Mouse (Mus musculus): ENCODE measurements at regions not wholly inside any gene's neighbourhood (a gene's known extent, or its start where the extent isn't known, plus 50 kb on each side); places are given as distances from the start of the nearest gene placed in this dataset.

DNA sequence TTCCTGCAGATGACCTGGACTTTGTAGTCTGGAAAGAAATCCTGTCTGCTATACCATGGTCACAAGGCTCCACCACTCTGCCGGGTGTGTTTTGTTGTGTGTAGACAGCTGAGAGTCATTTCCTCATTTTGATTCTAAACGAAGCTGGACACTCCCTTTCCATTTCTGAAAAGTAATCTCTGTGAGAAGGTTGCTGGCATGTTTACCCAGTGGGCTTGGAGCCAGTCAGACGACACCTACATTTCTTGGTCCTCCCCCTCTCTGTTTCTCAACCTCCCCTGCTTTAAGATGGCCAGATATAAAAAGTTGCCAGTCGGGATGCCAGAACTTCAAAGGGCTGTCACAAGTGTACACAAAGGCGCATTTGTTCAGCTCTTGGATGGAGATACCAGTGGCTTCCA is 100.8 kb upstream of the Agr3 start:
- Histone ChIP-seq H3K27ac (ENCODE audit: low read depth, low read length) (no peak overlapping the region), H3K4me1 (ENCODE audit: control insufficient read depth, insufficient read depth, low read length) (no peaks in the 10 kb centered on the region), H3K4me2 (ENCODE audit: low read length) (no peak overlapping the region), H3K9me3 (replicated peaks; ENCODE audit: control insufficient read depth, low read length) (no peaks in the 10 kb centered on the region), H3K4me3 (ENCODE audit: low read depth, low read length) (no peak overlapping the region), H3K27me3 (replicated peaks; ENCODE audit: control insufficient read depth, insufficient read depth, low read length) (no peaks in the 10 kb centered on the region), H3K9ac (ENCODE audit: low read length) (no peak overlapping the region), H3K36me3 (ENCODE audit: control insufficient read depth, insufficient read depth, low read length) (no peaks in the 10 kb centered on the region)
- DNase-seq (ENCODE audit: low spot score): peak; percentile 44
- 36% methylated on average over 5 of the region's 5 CpGs for WGBS
- peak; percentile 44; the same call in 1 of the 2 replicates for ATAC-seq

DNA sequence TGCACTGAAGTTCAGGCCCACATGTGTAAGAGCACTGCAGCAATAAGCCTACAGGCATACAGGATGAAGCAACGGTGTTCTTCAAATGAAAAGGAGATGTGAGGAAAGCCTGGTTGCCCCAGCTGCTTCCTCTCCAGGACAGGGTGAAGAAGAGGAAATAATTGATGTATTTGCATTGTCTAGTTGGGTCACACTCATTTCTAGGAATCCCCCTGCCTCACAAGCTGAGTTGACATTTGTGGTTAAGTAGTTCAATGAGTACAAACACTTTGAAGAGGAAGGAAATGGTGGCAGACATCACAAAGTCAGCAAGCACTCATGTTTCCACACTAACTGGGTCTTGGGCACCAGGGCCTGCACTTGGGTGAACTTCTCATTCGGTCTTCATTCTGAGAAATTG is 126.2 kb upstream of the Agr3 start:
- 87% methylated on average over 2 of the region's 2 CpGs for WGBS
- Histone ChIP-seq H3K4me2 (ENCODE audit: low read length) (no peak overlapping the region), H3K4me1 (ENCODE audit: control insufficient read depth, insufficient read depth, low read length) (no peaks in the 10 kb centered on the region), H3K9me3 (replicated peaks; ENCODE audit: control insufficient read depth, low read length) (no peaks in the 10 kb centered on the region), H3K9ac (ENCODE audit: low read length) (no peak overlapping the region), H3K36me3 (ENCODE audit: control insufficient read depth, insufficient read depth, low read length) (no peaks in the 10 kb centered on the region), H3K27ac (ENCODE audit: low read depth, low read length) (no peak overlapping the region), H3K4me3 (ENCODE audit: low read depth, low read length) (no peak overlapping the region), H3K27me3 (replicated peaks; ENCODE audit: control insufficient read depth, insufficient read depth, low read length) (no peaks in the 10 kb centered on the region)
- no peak for DNase-seq (ENCODE audit: low spot score)
- ATAC-seq: no peak

DNA sequence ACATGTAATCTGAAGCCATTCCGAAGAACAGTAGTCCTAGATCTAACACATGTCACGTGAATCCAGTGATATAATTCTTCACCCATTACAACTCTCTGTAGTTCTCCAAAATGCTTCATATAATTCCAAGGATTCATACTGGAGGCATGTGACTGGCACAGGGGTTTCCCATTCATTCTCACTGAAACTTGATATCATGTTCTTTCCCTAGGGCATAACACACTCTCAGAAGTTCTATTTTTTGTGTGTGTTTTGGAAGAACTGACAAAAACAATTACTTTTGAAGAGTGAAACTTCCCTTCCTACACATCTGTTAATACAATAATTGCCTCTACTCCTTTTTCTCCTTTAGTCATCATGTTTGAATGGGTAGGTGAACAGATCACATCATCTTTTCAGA is 150.0 kb upstream of the Agr3 start:
- Histone ChIP-seq H3K36me3 (ENCODE audit: control insufficient read depth, insufficient read depth, low read length) (no peaks in the 10 kb centered on the region), H3K9me3 (replicated peaks; ENCODE audit: control insufficient read depth, low read length) (no peaks in the 10 kb centered on the region), H3K27ac (ENCODE audit: low read depth, low read length) (no peak overlapping the region), H3K4me1 (ENCODE audit: control insufficient read depth, insufficient read depth, low read length) (no peaks in the 10 kb centered on the region), H3K27me3 (replicated peaks; ENCODE audit: control insufficient read depth, insufficient read depth, low read length) (no peaks in the 10 kb centered on the region), H3K9ac (ENCODE audit: low read length) (no peak overlapping the region), H3K4me3 (ENCODE audit: low read depth, low read length) (no peak overlapping the region), H3K4me2 (ENCODE audit: low read length) (no peak overlapping the region)
- 91% methylated on average over 2 of the region's 2 CpGs for WGBS
- DNase-seq (ENCODE audit: low spot score): no peak
- no peak for ATAC-seq

DNA sequence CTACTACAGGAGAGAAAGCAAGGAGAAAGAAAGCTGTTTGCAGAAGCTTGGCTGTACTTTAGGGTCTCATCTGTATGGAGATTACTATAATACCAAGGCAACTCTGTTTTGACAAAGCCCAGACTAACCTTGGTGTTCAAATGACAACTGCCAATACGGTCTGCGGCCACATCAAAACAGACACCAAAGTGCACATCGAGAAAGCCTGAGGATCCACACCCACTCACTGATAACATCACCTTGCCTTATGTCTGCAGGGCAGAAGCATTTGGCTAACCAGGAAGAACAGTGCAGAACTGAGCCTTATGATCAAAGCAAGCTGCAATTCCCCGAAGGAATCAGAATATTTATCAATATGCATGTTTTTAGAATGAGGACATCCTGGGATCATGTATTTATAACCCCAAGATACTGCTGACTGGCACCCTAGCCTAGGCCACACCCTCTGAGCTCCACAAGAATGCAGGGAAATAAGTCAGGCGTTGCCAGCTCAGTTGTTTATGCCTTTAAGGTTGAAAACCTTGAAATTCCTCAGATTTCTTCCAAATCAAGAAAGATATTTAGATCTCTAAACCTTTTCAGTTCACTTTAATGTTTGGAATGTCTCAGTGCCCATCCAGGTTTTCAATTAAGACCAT is 154.9 kb upstream of the Agr3 start:
- WGBS: 85% methylated on average over 5 of the region's 5 CpGs
- H3K27ac ChIP-seq (ENCODE audit: low read depth, low read length): no peak overlapping the region
- DNase-seq (ENCODE audit: low spot score): no peak
- no peak overlapping the region for H3K9ac ChIP-seq (ENCODE audit: low read length)
- H3K9me3 ChIP-seq (replicated peaks; ENCODE audit: control insufficient read depth, low read length): no peaks in the 10 kb centered on the region
- H3K36me3 ChIP-seq (ENCODE audit: control insufficient read depth, insufficient read depth, low read length): no peaks in the 10 kb centered on the region
- H3K4me3 ChIP-seq (ENCODE audit: low read depth, low read length): no peak overlapping the region
- no peaks in the 10 kb centered on the region for H3K4me1 ChIP-seq (ENCODE audit: control insufficient read depth, insufficient read depth, low read length)
- no peak for ATAC-seq
- H3K27me3 ChIP-seq (replicated peaks; ENCODE audit: control insufficient read depth, insufficient read depth, low read length): no peaks in the 10 kb centered on the region
- H3K4me2 ChIP-seq (ENCODE audit: low read length): no peak overlapping the region

DNA sequence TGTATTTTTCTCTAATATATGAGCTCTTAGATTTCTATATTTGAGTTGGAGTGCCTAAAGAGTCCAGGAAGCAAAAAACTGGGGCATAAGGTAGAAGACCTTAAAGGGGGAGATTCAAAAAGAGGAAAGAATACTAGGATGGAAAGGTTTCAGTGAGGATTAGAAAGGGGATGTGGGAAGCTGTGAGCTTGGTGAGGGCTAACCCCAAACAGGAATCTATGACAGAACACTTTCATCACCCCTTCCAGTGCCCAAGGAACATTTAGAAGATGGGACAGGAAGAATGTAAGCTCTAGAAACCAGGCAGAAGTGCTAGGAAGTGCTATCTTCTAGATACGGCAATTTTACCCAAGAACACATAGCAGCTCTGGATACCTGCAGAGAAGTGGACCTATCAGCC is 166.5 kb upstream of the Agr3 start:
- Histone ChIP-seq H3K9ac (ENCODE audit: low read length) (no peak overlapping the region), H3K4me1 (ENCODE audit: control insufficient read depth, insufficient read depth, low read length) (no peaks in the 10 kb centered on the region), H3K36me3 (ENCODE audit: control insufficient read depth, insufficient read depth, low read length) (no peaks in the 10 kb centered on the region), H3K4me2 (ENCODE audit: low read length) (no peak overlapping the region), H3K27me3 (replicated peaks; ENCODE audit: control insufficient read depth, insufficient read depth, low read length) (no peaks in the 10 kb centered on the region), H3K27ac (ENCODE audit: low read depth, low read length) (no peak overlapping the region), H3K9me3 (replicated peaks; ENCODE audit: control insufficient read depth, low read length) (no peaks in the 10 kb centered on the region), H3K4me3 (ENCODE audit: low read depth, low read length) (no peak overlapping the region)
- DNase-seq (ENCODE audit: low spot score): no peak
- WGBS: 97% methylated on average over 1 of the region's 1 CpGs
- no peak for ATAC-seq

DNA sequence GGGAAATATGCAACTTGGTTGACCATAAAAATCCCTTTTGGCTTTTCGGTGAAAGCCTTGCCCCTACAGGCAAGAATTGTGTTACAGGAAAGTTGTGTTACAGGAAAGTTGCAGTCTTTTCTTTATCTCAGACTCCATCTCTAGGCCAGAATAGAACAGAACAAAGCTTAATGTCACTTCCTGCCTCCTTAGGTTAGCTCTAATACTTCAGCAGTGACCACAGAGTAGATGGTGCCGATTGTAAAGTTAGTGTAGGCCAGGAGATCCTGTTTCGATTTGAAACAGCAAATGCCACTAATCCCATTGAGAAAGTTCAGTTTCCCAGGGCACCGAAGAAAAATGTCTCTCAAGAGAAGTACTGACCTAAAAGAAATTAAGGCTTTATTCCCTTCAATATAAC is 170.3 kb upstream of the Agr3 start:
- Histone ChIP-seq H3K9ac (ENCODE audit: low read length) (no peak overlapping the region), H3K4me3 (ENCODE audit: low read depth, low read length) (no peak overlapping the region), H3K27me3 (replicated peaks; ENCODE audit: control insufficient read depth, insufficient read depth, low read length) (no peaks in the 10 kb centered on the region), H3K4me1 (ENCODE audit: control insufficient read depth, insufficient read depth, low read length) (no peaks in the 10 kb centered on the region), H3K4me2 (ENCODE audit: low read length) (no peak overlapping the region), H3K36me3 (ENCODE audit: control insufficient read depth, insufficient read depth, low read length) (no peaks in the 10 kb centered on the region), H3K9me3 (replicated peaks; ENCODE audit: control insufficient read depth, low read length) (no peaks in the 10 kb centered on the region), H3K27ac (ENCODE audit: low read depth, low read length) (no peak overlapping the region)
- ATAC-seq: no peak
- DNase-seq (ENCODE audit: low spot score): no peak
- 93% methylated on average over 4 of the region's 4 CpGs for WGBS

DNA sequence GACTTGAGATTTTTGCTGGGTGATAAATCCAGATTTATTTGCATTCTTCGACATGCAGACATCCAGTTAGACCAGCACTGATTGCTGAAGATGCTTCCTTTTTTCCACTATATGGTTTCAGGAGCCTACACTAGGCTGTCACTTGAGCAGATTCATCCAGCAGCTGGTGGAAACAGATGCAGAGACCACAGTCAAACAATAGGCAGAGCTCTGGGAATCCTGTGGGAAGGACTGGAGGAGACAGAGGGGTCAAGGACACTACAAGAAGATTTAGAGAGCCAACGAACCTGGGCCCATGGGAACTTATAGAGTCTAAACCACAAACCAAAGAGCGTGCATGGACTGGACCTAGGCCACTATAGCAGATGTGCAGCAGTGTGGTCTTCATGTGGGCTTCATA is 177.4 kb upstream of the Agr3 start:
- Histone ChIP-seq H3K9ac (ENCODE audit: low read length) (no peak overlapping the region), H3K4me3 (ENCODE audit: low read depth, low read length) (no peak overlapping the region), H3K9me3 (replicated peaks; ENCODE audit: control insufficient read depth, low read length) (no peaks in the 10 kb centered on the region), H3K4me1 (ENCODE audit: control insufficient read depth, insufficient read depth, low read length) (no peaks in the 10 kb centered on the region), H3K4me2 (ENCODE audit: low read length) (no peak overlapping the region), H3K27me3 (replicated peaks; ENCODE audit: control insufficient read depth, insufficient read depth, low read length) (no peaks in the 10 kb centered on the region), H3K27ac (ENCODE audit: low read depth, low read length) (no peak overlapping the region), H3K36me3 (ENCODE audit: control insufficient read depth, insufficient read depth, low read length) (no peaks in the 10 kb centered on the region)
- ATAC-seq (no peak), DNase-seq (ENCODE audit: low spot score) (no peak)
- 86% methylated on average over 3 of the region's 3 CpGs for WGBS

DNA sequence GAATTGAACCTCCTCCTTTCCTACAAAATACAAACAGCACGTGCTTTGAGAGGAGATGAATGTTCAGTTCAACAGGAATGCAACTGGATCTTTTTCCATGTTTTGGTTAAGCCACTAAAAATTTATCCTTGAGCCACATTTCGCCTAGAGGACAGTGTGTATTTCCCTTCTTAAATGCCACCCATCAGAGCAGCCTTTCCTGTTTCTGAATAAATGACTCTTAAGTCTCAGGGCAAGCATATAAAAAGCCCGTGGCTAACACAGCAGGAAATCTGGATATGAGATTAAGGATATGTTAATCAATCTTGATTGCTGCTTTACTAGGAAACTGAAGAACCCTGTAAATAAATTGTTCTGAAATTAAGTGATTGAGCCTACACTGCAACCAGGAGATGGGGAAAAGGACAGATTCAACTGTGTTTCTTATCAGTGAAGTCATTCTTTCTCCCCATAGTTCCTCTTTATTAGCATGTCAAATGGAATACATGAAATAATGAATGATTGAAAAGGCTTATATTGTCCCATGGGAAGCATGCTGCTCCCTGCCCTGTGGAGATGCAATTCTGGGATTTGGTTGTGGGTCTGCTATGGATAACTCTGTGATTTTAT is 178.6 kb upstream of the Agr3 start:
- Histone ChIP-seq H3K9me3 (replicated peaks; ENCODE audit: control insufficient read depth, low read length) (no peaks in the 10 kb centered on the region), H3K27me3 (replicated peaks; ENCODE audit: control insufficient read depth, insufficient read depth, low read length) (no peaks in the 10 kb centered on the region), H3K4me3 (ENCODE audit: low read depth, low read length) (no peak overlapping the region), H3K4me2 (ENCODE audit: low read length) (no peak overlapping the region), H3K27ac (ENCODE audit: low read depth, low read length) (no peak overlapping the region), H3K36me3 (ENCODE audit: control insufficient read depth, insufficient read depth, low read length) (no peaks in the 10 kb centered on the region), H3K4me1 (ENCODE audit: control insufficient read depth, insufficient read depth, low read length) (no peaks in the 10 kb centered on the region), H3K9ac (ENCODE audit: low read length) (no peak overlapping the region)
- no peak for ATAC-seq
- DNase-seq (ENCODE audit: low spot score): no peak
- 46% methylated on average over 3 of the region's 3 CpGs for WGBS

DNA sequence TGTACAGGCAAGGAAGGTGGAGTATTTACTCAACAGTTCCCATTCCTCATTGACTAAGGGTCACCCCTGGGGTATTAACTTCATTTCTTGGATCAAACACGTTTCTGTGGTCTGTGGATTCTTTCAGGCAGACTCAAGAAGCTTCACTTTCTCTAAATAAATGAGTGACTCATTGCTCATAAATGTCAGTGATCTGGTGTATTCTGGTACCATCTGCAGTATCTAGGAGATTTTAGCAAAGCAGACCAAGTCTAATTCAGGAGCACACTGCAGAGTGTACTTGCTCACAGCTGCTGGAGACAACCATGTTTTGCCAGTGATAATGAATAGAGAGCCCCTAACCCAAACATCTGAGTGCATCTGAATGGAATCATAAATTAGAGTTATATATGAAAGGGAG is 182.7 kb upstream of the Agr3 start:
- WGBS: 62% methylated on average over 1 of the region's 1 CpGs

More for the DNA sequence above, 182.7 kb upstream of the Agr3 start:
- Histone ChIP-seq H3K27ac (ENCODE audit: low read depth, low read length) (no peak overlapping the region), H3K36me3 (ENCODE audit: control insufficient read depth, insufficient read depth, low read length) (no peaks in the 10 kb centered on the region), H3K4me3 (ENCODE audit: low read depth, low read length) (no peak overlapping the region), H3K27me3 (replicated peaks; ENCODE audit: control insufficient read depth, insufficient read depth, low read length) (no peaks in the 10 kb centered on the region), H3K9me3 (replicated peaks; ENCODE audit: control insufficient read depth, low read length) (no peaks in the 10 kb centered on the region), H3K4me1 (ENCODE audit: control insufficient read depth, insufficient read depth, low read length) (no peaks in the 10 kb centered on the region), H3K9ac (ENCODE audit: low read length) (no peak overlapping the region), H3K4me2 (ENCODE audit: low read length) (no peak overlapping the region)
- DNase-seq (ENCODE audit: low spot score): no peak
- ATAC-seq: no peak
